Mouse (Mus musculus) erythroblast, adult 5-6 weeks (primary cell): Measurements from ENCODE around the gene Vps9d1. TPM values are rescaled to one million over a fixed set of nuclear protein-coding genes. Genes with fewer than 3 reads are reported as not detected.
"Not testable (repeated sequence)": the region's sequence is repeated elsewhere in the genome, so short reads cannot be mapped to it uniquely, and the experiment has no call there.

Experiments
- ATAC-seq: replicated peaks from 2 replicates; pipeline ENCODE4 v1.8.0; 2016; ENCODE audit warnings: moderate number of reproducible peaks, mild to moderate bottlenecking, moderate TSS enrichment, inconsistent platforms; ENCODE audit not compliant: poor library complexity, low FRiP score, severe bottlenecking
- total RNA-seq, 2 experiments: library from RNA; stranded (forward) in 1 of 2; stranded (reverse) in 1 of 2; fragments of 150-400 nt in 1 of 2; fragments of 200-764, 138-1000 nt in 1 of 2; gene quantifications; 2 replicates each; pipeline versions ENCODE4 v1.2.3 to v1.2.4; 2015 to 2017; ENCODE audit warnings: low replicate concordance in 2 of 2

The Vps9d1 gene
- total RNA-seq, 2 experiments from 2014 or later = 5.2 to 6.6 TPM

GRCm38 (mm10) chr8:123257114-123257513, 3.0 kb upstream of the Vps9d1 start:
- ATAC-seq = no peak

DNA sequence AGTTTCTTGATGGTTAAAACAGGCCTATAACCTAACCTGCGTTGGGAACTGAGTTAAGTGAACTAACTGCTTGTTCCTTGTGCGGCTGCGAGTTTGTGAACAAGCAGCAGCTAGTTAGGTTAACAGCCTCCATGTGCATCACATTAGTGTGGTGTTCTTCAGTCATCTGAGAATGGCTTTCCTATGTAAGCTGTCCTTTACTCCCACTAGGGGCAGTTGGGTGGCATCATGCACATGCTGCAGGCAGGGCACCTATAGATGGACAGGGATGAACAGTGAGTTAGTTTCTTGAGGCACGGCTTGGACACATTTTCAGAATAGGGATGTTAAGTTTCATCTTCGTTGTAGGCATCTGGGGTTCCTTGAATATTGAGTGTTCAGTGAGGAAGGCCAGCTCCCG, 1.0 kb upstream of the Vps9d1 start:
- ATAC-seq = no peak

GRCm38 (mm10) chr8:123253451-123254098, 573 bp downstream of the Vps9d1 start:
- ATAC-seq = no peak

DNA sequence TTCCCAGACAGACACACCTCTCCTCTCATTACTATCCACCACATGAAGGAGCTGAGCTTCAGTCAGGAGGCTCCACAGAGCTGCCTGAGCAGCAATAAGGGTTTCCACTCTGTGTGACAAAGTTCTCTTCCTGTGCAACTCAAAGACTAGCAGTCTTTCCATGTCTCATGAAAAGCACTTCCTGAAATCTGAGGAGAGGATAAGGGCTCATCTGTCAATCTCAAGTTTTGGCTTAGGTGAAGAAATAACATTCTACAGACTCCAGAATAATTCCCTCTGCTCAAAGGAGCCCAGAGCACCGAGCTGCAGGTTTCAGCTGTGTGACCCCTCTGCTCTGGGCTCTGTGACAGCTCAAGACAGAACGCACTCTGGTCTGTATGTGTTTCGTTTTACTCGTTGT, 1.2 kb downstream of the Vps9d1 start:
- no peak for ATAC-seq

DNA sequence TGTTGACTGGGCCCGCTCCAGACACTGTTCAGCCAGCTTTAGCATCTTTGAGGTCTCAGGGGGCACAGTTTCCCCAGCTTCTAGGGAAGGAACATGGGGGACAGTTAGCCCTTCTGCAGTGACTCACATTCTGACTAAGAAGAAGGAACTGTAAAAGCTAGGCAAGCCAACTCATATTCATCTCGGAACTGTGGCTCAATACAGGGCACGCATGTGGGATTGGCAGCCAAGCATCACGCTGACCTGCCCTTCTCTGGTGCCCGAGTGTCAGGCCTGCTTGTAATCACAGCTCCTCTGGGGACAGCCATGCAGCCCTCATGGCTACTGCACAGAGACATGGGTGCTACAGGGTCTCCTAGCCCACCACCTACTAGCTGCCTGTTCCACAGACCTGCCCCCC, 3.2 kb downstream of the Vps9d1 start:
- no peak for ATAC-seq

- no peak for ATAC-seq
Observed at GRCm38 (mm10) chr8:123248596-123248995, 5.6 kb downstream of the Vps9d1 start.

DNA sequence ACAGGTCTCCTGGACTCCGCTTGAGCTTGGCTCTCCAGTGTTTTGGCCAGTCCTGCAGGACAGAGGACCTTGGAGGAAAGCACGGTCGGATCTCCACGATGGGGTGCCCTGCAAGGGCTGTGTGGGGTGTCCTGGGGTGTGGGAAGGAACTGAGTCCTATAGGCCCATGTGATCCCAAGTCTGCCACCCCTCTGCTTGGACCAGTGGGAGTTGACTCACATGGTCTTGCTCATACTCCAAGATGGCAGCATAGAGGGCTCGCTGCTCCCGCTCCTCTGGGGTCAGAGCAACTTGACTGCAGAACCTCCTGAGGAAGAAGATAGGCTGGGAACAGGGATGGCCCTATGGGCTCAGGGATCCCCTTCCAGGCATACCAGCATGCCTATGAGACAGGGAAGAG, 6.4 kb downstream of the Vps9d1 start:
- no peak for ATAC-seq

GRCm38 (mm10) chr8:123245543-123245942, 8.6 kb downstream of the Vps9d1 start:
- ATAC-seq = no peak

DNA sequence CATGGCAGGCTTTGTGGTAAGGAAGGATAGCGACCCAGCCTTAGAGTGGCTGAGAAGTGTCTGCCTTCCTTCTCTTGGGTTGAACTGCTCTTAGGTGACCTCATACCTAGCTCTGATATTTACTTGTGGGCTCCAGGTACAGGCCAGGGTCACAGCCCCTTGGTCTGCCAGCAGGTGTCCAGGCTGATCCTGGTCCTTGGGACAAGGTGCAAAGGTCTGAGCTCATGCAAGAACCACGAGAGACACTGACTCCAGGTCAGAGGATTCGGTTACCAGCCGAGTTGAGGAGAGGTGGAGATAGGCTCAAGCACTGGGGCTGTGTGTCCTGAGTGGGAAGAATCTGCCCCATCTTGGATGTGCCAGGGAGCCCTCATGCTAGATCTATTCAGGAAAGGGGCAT, 9.8 kb downstream of the Vps9d1 start:
- no peak for ATAC-seq

DNA sequence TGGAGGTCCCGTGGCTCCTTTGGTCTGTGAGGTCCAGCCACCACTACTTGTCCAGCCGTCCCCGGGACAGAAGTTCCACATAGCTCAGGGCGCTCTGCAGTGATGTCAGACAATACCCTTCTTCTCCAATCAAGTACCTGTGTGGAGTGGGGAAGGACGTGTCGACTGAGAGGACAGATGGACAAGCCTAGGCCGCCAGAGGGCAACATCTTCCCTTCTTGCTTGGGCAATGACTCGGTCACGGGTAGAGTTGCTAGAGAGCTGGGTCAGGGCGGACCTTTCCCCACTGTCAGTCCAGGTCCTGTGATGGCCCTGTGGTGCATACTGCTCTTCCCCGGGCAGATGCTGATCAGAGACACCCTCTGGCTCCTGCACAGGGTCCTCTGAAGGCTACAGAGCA, 11.1 kb downstream of the Vps9d1 start:
- ATAC-seq = no peak

DNA sequence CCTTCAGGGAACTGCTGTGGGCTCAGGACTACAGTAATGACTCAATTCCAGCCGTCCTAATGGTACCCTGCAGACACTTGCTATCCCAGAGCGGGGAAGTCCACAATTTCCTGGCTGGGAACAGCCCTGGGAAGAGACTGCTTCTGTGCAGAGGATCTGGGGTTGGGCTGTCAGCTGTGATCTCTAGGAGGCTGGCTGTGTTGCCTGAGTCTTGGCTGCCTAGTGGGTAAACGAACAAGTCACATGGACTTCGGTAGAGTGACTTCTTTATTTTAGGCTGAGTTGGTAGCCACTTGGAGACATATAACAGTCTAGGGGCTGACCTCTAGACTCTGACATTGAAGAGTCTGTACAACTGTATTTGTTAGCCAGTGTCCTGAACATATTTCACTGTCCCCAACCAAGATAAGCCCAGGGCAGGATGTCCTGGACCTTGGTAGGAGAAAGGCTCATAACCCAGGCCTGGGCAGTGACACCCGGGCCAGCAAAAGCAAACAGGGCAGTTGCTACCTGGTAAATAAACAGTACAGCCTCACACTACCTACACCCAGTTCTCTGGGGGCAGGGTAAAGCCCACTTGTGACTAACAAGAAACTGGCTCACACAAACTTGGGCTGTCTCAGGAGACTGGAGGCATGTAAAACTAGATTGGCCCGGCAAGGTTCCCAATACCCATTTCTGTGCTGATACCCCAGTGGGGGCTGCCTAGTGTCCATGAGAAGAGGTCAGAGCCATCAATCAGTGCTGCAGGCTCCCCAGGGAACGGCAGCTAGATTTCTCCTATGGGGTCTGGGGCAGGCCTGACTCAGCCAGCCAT, 11.8 kb downstream of the Vps9d1 start:
- no peak for ATAC-seq

DNA sequence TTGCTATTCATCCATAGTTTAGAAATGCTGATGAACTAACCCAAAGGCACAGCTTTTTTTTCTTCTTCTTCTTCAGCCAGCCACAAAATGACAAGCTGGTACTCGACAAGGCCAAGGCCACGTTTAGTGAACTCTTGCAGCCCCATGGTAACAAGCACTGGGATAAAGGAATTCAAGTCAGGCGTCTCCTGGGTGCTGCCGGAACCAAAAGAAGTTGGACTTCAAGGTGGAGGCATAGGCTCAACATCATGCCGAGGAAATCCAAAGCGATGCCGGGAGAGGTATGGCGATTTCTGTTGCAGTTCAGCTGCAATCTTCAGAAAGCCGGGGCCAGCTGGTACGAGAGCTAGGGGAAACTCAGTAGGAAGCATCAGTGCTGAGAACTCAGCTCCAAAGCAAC, 14.8 kb downstream of the Vps9d1 start:
- no peak for ATAC-seq

DNA sequence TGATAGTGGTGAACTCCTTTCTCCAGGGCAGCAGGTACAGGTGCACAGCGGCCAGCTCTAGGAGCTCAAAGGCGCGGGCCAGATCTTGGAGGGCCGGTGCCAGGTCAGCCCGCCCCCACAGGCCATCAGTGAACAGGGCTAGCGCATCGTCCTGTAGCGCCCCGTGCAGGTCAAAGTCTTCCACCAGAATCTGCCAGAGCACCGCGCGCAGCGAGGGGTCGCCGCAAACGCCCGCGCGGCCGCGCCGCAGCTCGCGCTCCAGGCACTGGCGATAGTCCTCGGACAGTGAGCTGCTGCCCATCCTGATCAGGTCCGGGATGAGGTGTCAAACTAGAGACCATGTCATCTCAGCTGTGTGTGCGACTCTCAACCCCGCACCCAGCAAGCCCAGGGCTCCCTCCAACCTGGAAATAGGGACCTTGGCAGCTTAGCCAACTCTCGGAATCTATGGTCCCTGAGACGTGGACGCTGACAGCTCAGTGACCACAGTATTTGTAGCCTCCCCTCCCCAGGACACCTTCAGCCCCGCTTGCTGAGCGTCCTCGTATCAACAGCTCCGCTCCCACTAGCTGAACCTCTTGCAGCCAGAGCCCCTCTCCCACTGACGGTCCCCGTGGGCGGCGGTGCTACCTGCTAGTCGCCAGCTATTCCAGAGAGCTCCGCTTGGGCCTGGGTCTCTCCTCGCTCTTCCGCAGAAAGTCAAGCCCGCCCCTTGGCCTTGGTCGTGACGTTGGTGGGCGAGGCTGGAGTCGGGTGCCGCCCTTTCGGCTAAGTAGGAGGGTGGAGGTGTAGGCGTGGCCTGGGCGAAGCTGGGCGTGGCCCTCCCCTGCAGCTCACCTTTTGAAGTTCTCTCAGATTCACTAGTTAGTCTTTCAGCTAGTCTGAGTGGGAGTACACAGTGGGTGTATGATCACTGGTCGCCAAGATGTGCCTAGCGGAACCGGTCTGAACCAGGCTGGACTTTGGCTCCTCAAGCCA, 18.3 kb downstream of the Vps9d1 start, which contains the start of gene Spata2l:
TSS of gene Spata2l (minus strand) at position 714 of the 978 bp plus-strand sequence.
- peak; percentile 86 for ATAC-seq

GRCm38 (mm10) chr8:123234918-123235519, 19.1 kb downstream of the Vps9d1 start:
- ATAC-seq = no peak

GRCm38 (mm10) chr8:123233760-123234159, 20.4 kb downstream of the Vps9d1 start:
- ATAC-seq = no peak

- no peak for ATAC-seq
Observed at GRCm38 (mm10) chr8:123233300-123233699, 20.8 kb downstream of the Vps9d1 start.

GRCm38 (mm10) chr8:123232553-123232952, 21.6 kb downstream of the Vps9d1 start:
- ATAC-seq = no peak

DNA sequence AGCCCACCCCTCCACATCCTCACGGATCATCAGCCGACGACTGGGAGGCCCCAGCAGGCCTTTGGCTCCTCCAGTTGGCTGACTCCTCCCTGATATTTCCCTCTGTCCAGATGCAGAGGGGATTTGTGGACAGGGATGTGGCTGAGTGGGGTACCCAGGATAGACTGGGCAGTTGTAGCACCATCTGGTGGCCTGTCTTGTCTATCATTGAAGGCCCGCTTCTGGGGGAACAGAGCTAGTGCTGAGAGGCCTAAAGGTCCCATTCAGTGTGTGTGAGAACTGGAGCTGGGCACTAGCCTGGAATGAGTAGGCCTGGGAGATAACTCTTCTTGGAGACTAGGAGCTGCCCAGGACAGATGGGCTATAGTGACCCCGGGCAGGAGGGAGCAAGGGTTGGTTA, 22.4 kb downstream of the Vps9d1 start:
- no peak for ATAC-seq

DNA sequence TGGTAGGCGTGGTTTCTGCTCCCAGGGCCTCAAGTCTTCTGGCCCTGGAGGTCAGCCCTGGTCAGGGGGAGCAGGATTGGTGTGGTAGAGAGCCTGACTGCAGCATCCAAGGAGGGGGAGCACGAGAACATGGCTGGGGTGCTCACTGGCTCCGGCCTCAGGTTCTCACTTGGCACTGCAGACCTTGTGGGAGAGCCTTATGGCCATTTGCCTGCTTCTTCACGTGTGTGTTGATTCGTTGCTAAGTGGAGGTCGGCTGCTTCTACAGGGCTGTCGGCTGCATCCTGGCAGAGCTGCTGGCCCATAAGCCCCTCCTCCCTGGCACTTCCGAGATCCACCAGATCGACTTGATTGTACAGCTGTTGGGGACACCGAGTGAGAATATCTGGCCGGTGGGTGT, 23.8 kb downstream of the Vps9d1 start:
- not testable (repeated sequence) for ATAC-seq

GRCm38 (mm10) chr8:123228416-123228815, 25.7 kb downstream of the Vps9d1 start:
- no peak for ATAC-seq
